Mouse (Mus musculus) midbrain, embryonic 15.5 days (tissue): ENCODE data around the gene Ndufv1. TPM values are rescaled to one million over a fixed set of nuclear protein-coding genes. Genes with fewer than 3 reads are reported as not detected.
"Not testable (repeated sequence)": the region's sequence is repeated elsewhere in the genome, so short reads cannot be mapped to it uniquely, and the experiment has no call there.

Experiments
- ATAC-seq: fragments of 200-750 bp; cut with Nextera tagmentation; replicated peaks from 2 replicates; pipeline ENCODE4 v1.8.0; 2017; ENCODE audit warnings: moderate TSS enrichment
- H3K27ac ChIP-seq: fragments of 300-500 bp; sonication (generic); 2 replicates; pipeline ENCODE4 v1.5.1; 2015; ENCODE audit warnings: mild to moderate bottlenecking, inconsistent platforms
- H3K27me3 ChIP-seq: fragments of 300-500 bp; sonication (generic); replicated peaks from 2 replicates; pipeline ENCODE4 v1.6.1; 2015; ENCODE audit warnings: inconsistent platforms
- H3K36me3 ChIP-seq: fragments of 300-500 bp; sonication (generic); replicated peaks from 2 replicates; pipeline ENCODE4 v1.6.1; 2015; ENCODE audit warnings: inconsistent platforms
- H3K4me1 ChIP-seq: fragments of 300-500 bp; sonication (generic); 2 replicates; pipeline ENCODE4 v1.6.1; 2015; ENCODE audit warnings: inconsistent platforms
- H3K4me2 ChIP-seq: fragments of 300-500 bp; sonication (generic); 2 replicates; pipeline ENCODE4 v1.6.1; 2015; ENCODE audit warnings: inconsistent platforms, mild to moderate bottlenecking, moderate library complexity
- H3K4me3 ChIP-seq: fragments of 300-500 bp; sonication (generic); 2 replicates; pipeline ENCODE4 v1.5.1; 2015; ENCODE audit warnings: mild to moderate bottlenecking, inconsistent platforms
- H3K9ac ChIP-seq: fragments of 300-500 bp; sonication (generic); 2 replicates; pipeline ENCODE4 v1.6.1; 2015; ENCODE audit warnings: mild to moderate bottlenecking, inconsistent platforms
- H3K9me3 ChIP-seq: fragments of 300-500 bp; sonication (generic); 2 replicates; pipeline ENCODE4 v1.6.1; 2016; ENCODE audit warnings: inconsistent platforms
- WGBS: fragments of 180-500 bp; shearing (Covaris S2); methylation state at CpG from one replicate; pipeline ENCODE4 v1.1.7; 2015; ENCODE audit warnings: mixed read lengths; 5-methylcytosine and 5-hydroxymethylcytosine counted together
- polyA plus RNA-seq: library from polyadenylated mRNA; unstranded; fragments of >200 nt; fragmentation: Nextera tagmentation; extraction: Ambion mirVana; gene quantifications from 2 replicates; pipeline ENCODE4 v1.2.1, GENCODE M21; 2015

The Ndufv1 gene
- polyA plus RNA-seq, 1 experiment from 2014 or later, result 239 TPM

- 55% methylated on average over 5 of the region's 5 CpGs for WGBS
- H3K4me3 ChIP-seq, result no peak overlapping the region
- H3K27me3 ChIP-seq, result no peaks in the 10 kb centered on the region
- H3K9me3 ChIP-seq, result no peaks in the 10 kb centered on the region
- H3K4me2 ChIP-seq, result no peak overlapping the region
- no peak overlapping the region for H3K9ac ChIP-seq
- no peaks in the 10 kb centered on the region for H3K4me1 ChIP-seq
- no peaks in the 10 kb centered on the region for H3K36me3 ChIP-seq
- no peak for ATAC-seq
- H3K27ac ChIP-seq, result no peak overlapping the region
Measured at GRCm38 (mm10) chr19:4052516-4053030, 40.0 kb upstream of the Ndufv1 start.

GRCm38 (mm10) chr19:4051741-4052515 lies 39.3 kb upstream of the Ndufv1 start:
- 54% methylated on average over 10 of the region's 10 CpGs for WGBS
- no peak for ATAC-seq
- Histone ChIP-seq H3K4me2 (no peak overlapping the region), H3K4me3 (no peak overlapping the region), H3K27ac (no peak overlapping the region), H3K27me3 (no peaks in the 10 kb centered on the region), H3K9me3 (no peaks in the 10 kb centered on the region), H3K36me3 (no peaks in the 10 kb centered on the region), H3K9ac (no peak overlapping the region), H3K4me1 (no peaks in the 10 kb centered on the region)

- no peaks in the 10 kb centered on the region for H3K36me3 ChIP-seq
- no peak overlapping the region for H3K4me3 ChIP-seq
- no peak for ATAC-seq
- H3K4me2 ChIP-seq, result no peak overlapping the region
- no peaks in the 10 kb centered on the region for H3K27me3 ChIP-seq
- no peaks in the 10 kb centered on the region for H3K4me1 ChIP-seq
- 96% methylated on average over 5 of the region's 5 CpGs for WGBS
- H3K9ac ChIP-seq, result no peak overlapping the region
- H3K27ac ChIP-seq, result no peak overlapping the region
- no peaks in the 10 kb centered on the region for H3K9me3 ChIP-seq
Measured at GRCm38 (mm10) chr19:4051016-4051415, 38.4 kb upstream of the Ndufv1 start.

GRCm38 (mm10) chr19:4049069-4049468 lies 36.5 kb upstream of the Ndufv1 start:
- not testable (repeated sequence) for H3K27ac ChIP-seq, H3K4me2 ChIP-seq, H3K9me3 ChIP-seq, H3K4me3 ChIP-seq, ATAC-seq, H3K27me3 ChIP-seq, H3K36me3 ChIP-seq, H3K9ac ChIP-seq, H3K4me1 ChIP-seq
- 84% methylated on average over 5 of the region's 5 CpGs for WGBS

GRCm38 (mm10) chr19:4047859-4048258 lies 35.3 kb upstream of the Ndufv1 start:
- Histone ChIP-seq H3K27ac (no peak overlapping the region), H3K4me2 (no peak overlapping the region), H3K4me3 (no peak overlapping the region), H3K36me3 (no peaks in the 10 kb centered on the region), H3K27me3 (no peaks in the 10 kb centered on the region), H3K9me3 (no peaks in the 10 kb centered on the region), H3K9ac (no peak overlapping the region), H3K4me1 (0 out of 2 replicates have a peak, but pooled peaks cover 2% of the 10 kb centered on the region)
- no peak for ATAC-seq
- WGBS, result 14% methylated on average over 4 of the region's 4 CpGs

- H3K9me3 ChIP-seq, result no peaks in the 10 kb centered on the region
- no peaks in the 10 kb centered on the region for H3K36me3 ChIP-seq
- no peak overlapping the region for H3K27ac ChIP-seq
- ATAC-seq, result no peak
- 0 out of 2 replicates have a peak, but pooled peaks cover 2% of the 10 kb centered on the region for H3K4me1 ChIP-seq
- H3K4me2 ChIP-seq, result no peak overlapping the region
- no peak overlapping the region for H3K4me3 ChIP-seq
- no peak overlapping the region for H3K9ac ChIP-seq
- no peaks in the 10 kb centered on the region for H3K27me3 ChIP-seq
- 83% methylated on average over 8 of the region's 8 CpGs for WGBS
Measured at GRCm38 (mm10) chr19:4046866-4047254, 34.3 kb upstream of the Ndufv1 start.

- 0 out of 2 replicates have a peak, but pooled peaks cover 2% of the 10 kb centered on the region for H3K4me1 ChIP-seq
- no peak within 1 kb of the TSS for H3K4me3 ChIP-seq
- no peak within 1 kb of the TSS for H3K9ac ChIP-seq
- no peaks in the 10 kb centered on the region for H3K9me3 ChIP-seq
- H3K36me3 ChIP-seq, result no peaks in the 10 kb centered on the region
- H3K27ac ChIP-seq, result no peak within 1 kb of the TSS
- 57% methylated on average over 16 of the region's 16 CpGs for WGBS
- H3K4me2 ChIP-seq, result peak within 1 kb of the TSS; percentile 18; the same call in 1 of the 2 replicates
- no peak for ATAC-seq
- no peaks in the 10 kb centered on the region for H3K27me3 ChIP-seq
Measured at GRCm38 (mm10) chr19:4045966-4046865, 33.6 kb upstream of the Ndufv1 start, which contains the start of gene Gstp2. Gene Gstp2, minus strand, starts transcription at chr19:4046023.

GRCm38 (mm10) chr19:4044109-4044508 lies 31.5 kb upstream of the Ndufv1 start:
- not testable (repeated sequence) for H3K4me1 ChIP-seq

GRCm38 (mm10) chr19:4042124-4042523 lies 29.5 kb upstream of the Ndufv1 start:
- no peak for ATAC-seq

More at GRCm38 (mm10) chr19:4044109-4044508, 31.5 kb upstream of the Ndufv1 start:
- not testable (repeated sequence) for H3K27ac ChIP-seq, H3K9ac ChIP-seq, H3K4me3 ChIP-seq, H3K9me3 ChIP-seq, ATAC-seq, H3K36me3 ChIP-seq, H3K4me2 ChIP-seq, H3K27me3 ChIP-seq
- 87% methylated on average over 5 of the region's 5 CpGs for WGBS

GRCm38 (mm10) chr19:4041500-4041899 lies 28.9 kb upstream of the Ndufv1 start:
- H3K27me3 ChIP-seq, H3K9me3 ChIP-seq, H3K9ac ChIP-seq, H3K27ac ChIP-seq, H3K4me2 ChIP-seq, ATAC-seq, H3K36me3 ChIP-seq, H3K4me3 ChIP-seq: not testable (repeated sequence)
- peaks cover 16% of the 10 kb centered on the region for H3K4me1 ChIP-seq
- 90% methylated on average over 4 of the region's 4 CpGs for WGBS

More at GRCm38 (mm10) chr19:4042124-4042523, 29.5 kb upstream of the Ndufv1 start:
- no peak overlapping the region for H3K4me3 ChIP-seq
- peaks cover 13% of the 10 kb centered on the region for H3K4me1 ChIP-seq
- no peaks in the 10 kb centered on the region for H3K27me3 ChIP-seq
- WGBS, result 80% methylated on average over 14 of the region's 14 CpGs
- no peak overlapping the region for H3K27ac ChIP-seq
- no peaks in the 10 kb centered on the region for H3K9me3 ChIP-seq
- no peak overlapping the region for H3K9ac ChIP-seq
- no peaks in the 10 kb centered on the region for H3K36me3 ChIP-seq
- no peak overlapping the region for H3K4me2 ChIP-seq

- H3K27ac ChIP-seq, ATAC-seq, H3K36me3 ChIP-seq, H3K9me3 ChIP-seq, H3K4me3 ChIP-seq, H3K27me3 ChIP-seq, H3K9ac ChIP-seq, H3K4me2 ChIP-seq: not testable (repeated sequence)
- peaks cover 21% of the 10 kb centered on the region for H3K4me1 ChIP-seq
- WGBS, result 92% methylated on average over 5 of the region's 5 CpGs
Measured at GRCm38 (mm10) chr19:4040941-4041340, 28.3 kb upstream of the Ndufv1 start.

- peak; percentile 90 for ATAC-seq
- Histone ChIP-seq H3K4me1 (peaks cover 20% of the 10 kb centered on the region), H3K4me3 (peak within 1 kb of the TSS; percentile 53), H3K36me3 (0 out of 2 replicates have a peak, but pooled peaks cover 4% of the 10 kb centered on the region), H3K9me3 (no peaks in the 10 kb centered on the region), H3K27ac (peak within 1 kb of the TSS; percentile 67), H3K4me2 (peak within 1 kb of the TSS; percentile 77), H3K27me3 (no peaks in the 10 kb centered on the region), H3K9ac (peak within 1 kb of the TSS; percentile 60)
- under 1% methylated on average over 26 of the region's 26 CpGs for WGBS
Measured at GRCm38 (mm10) chr19:4037788-4038232, 25.2 kb upstream of the Ndufv1 start, which contains the start of gene Gstp1. Gene Gstp1, minus strand, starts transcription at chr19:4037985.
